Mouse (Mus musculus) adrenal gland, postnatal 25 days (tissue): Measurements from ENCODE around the gene Itih3. TPM values are rescaled to one million over a fixed set of nuclear protein-coding genes. Genes with fewer than 3 reads are reported as not detected.

Experiments
- DNase-seq: peaks from one replicate; pipeline ENCODE4 v3.0.0; 2021; ENCODE audit warnings: mixed read lengths
- total RNA-seq: library from RNA; stranded (reverse); gene quantifications from 2 replicates; pipeline ENCODE4 v1.2.3, GENCODE M21; 2021

Gene Itih3
- total RNA-seq, 1 experiment from 2014 or later = 0.30 TPM

- no peak for DNase-seq
Measured at GRCm38 (mm10) chr14:30902628-30903027, 20.9 kb downstream of the Itih3 start.

DNA sequence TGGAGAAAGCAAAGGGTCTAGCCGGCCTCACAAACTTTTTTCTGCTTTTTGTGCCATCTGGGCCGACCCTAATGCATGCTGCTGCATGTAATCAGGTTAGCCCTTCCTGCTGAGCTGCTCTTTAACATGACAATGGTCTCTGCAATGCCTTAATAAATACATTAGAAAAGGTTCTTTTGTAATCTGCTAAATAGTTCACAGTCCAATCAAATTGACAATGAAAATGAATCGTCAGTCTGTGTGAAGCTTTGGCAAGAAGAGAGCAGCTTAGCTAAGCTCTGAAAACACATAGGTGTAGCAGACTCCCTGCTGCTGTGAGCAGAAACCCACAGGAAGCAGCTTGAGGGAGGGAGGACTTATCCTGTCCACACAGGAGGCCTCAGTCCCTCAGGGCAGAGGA, 23.6 kb downstream of the Itih3 start:
- DNase-seq = no peak

DNA sequence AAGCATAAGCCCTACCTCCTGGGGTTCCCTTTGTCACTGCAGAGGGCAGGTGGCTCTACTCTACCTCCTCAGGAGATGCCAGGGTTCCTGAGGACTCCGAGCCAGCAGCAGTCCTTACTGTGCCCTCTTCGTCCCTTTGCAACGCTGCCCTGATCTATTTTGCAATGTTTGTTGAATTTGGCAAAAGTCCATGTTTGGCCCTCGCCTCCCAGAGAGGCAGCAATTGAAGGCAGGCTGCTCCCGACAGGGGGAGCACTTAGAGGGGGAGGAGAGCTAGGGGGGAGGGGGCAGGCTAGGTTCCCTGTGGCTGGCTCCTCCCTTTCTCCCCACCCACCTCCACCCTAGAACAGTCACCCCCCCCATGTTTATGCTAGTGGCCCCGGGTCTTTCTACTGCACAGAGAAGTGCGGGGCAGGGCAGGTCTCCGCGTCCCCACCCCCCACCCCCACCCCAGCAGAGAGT, 35.3 kb downstream of the Itih3 start:
- DNase-seq = peak; percentile 46

DNA sequence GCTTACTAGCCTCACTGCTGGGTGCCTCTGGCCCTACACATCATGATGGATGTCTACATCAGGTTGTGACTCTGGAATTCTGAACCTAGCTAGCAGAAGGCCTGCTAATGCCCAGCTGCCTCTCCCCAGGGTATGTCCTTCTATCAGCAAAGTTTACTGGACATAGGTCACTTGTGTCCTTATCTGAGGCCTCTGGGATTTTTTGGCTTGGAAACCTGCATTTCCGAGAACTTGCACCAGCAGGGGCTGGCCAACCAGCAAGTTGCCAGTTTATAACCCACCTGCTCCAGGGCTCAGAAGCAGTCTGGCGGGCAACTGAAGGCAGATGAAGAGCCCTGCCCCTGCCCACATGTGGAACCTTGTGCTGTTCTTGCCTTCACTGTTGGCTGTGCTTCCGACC, 37.4 kb downstream of the Itih3 start, which contains the start of gene Itih4:
Gene Itih4 (plus strand): TSS at position 273 of the 400 bp plus-strand sequence.
- DNase-seq = no peak

- no peak for DNase-seq
Measured at GRCm38 (mm10) chr14:30885298-30885697, 38.3 kb downstream of the Itih3 start.

- no peak for DNase-seq
Measured at GRCm38 (mm10) chr14:30881718-30882108, 41.8 kb downstream of the Itih3 start.

DNA sequence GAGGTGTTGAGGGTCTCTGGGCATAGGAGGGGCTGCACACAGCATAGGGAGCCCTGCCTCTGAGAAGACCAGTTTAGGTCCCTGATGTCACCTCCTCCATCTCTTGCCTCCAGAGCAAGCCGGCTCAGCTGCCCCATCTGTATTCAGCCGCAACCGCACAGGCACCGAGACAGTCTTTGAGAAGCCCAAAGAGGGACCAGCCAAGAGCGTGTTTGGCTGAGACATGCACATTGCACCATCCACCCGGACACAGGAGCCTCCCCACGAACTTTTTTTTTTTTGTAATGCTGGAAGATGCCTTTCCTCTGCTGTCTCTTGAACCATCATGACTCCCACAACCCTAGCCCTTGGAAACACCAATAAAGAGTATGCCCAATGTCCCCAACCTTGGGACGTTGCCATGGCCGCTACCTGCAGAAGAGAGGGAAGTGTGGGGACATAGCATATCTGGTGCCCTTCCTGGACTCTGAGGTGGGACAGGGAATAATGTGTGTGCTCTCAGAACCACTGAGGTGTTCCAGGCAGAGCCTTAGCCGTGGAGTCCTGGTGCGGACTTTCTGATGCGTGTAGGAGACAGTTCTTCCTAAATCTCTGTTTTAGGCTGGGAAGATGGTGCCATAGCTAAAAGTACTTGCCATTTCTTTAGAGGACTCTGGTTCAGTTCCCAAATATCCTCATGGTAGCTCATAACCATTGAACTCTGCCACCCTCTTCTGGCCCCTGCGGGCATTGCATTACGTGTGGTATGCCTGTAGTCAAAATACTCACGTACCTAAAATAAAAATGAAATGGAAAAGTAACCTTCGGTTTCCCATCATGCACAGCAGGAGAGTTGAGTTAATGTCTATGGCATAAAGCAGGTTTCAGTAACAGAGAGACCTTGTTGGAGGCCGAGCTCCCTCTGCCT, 42.5 kb downstream of the Itih3 start:
- DNase-seq = peak; percentile 62

- DNase-seq = no peak
Measured at GRCm38 (mm10) chr14:30880251-30880650, 43.3 kb downstream of the Itih3 start.

- no peak for DNase-seq
Measured at GRCm38 (mm10) chr14:30879794-30880193, 43.8 kb downstream of the Itih3 start.

DNA sequence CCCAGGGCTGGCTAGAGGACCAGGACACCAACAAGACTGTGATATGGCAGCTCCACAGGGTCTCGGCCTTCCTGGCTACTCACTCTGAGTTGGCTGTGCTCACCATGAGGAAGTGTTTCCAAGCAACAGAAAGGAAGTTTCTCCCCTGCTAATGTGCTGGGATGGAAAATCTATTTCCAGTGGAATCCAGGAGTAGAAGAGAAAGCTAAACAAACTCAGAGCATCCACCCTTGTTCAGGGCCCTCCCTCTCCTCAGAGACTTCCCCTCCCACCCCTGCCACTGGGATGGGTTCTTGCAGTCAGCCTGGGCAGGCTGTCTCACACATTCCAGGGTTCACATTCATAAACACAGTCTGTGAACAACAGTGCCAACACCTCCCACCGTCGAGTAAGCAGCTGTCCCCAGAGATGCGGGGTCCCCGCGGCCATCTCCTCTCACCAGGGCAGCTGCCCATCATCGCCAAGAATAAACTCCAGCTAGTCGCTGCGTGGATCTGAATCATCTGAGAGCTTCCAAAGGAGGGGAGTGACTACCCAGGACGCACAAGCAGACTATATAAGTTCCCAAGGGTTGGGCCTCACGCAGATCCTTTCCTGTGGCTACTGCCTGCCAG, 44.5 kb downstream of the Itih3 start, which contains the start of gene Mustn1:
Gene Mustn1 (plus strand): TSS at position 243 of the 614 bp plus-strand sequence.
- DNase-seq = no peak

GRCm38 (mm10) chr14:30877827-30878226, 45.7 kb downstream of the Itih3 start:
- DNase-seq = no peak

- DNase-seq = no peak
Measured at GRCm38 (mm10) chr14:30876451-30876850, 47.1 kb downstream of the Itih3 start.

DNA sequence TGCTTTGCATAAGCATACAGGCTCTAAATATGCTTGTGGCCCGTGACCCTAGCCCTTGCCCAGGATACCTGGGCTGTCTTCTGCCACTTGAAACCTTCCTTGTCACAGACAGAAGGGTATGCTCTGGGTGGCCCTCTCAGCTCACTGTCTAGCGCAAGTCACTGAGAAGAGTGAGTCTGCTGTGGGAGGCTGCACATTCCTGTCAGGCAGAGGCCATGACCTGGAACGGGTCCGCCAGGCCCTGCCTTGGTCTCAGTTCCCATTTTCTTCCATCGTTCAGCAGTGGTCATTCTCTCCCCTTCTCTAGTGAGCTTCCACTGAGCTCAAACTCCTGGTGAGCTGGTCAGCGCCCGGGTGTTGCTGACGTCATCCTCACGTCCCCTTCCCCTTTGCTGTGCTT, 47.6 kb downstream of the Itih3 start:
- no peak for DNase-seq

GRCm38 (mm10) chr14:30875130-30875865, 48.3 kb downstream of the Itih3 start:
- no peak for DNase-seq

DNA sequence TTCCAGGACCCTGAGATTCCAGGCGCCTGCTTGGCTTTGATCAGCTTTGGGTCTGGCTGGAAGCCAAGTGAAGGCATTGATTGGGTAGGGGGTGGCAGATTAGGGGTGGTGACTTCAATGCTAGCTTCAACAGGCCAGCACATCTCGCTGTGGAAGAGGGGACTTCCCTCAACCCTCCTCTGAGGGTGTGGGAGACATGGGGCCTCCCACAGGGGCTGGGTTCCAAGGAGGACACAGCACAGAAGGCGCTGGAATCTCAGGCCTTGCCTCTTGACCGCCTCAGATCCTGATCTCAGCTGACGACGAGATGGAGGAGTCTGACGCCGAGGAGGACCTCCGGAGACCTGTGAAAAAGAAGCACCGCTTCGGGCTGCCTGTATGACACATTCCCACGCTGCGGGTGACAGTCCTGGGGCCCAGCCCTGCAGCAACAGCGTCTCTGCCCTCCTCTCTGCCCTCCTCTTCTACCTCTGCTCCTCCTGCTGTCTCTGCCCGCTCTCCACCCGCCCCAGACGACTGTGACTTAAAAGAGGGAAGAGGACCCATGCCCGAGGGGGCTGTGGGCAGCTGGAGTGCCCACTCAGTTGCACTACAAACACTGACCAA, 49.4 kb downstream of the Itih3 start:
- no peak for DNase-seq

DNA sequence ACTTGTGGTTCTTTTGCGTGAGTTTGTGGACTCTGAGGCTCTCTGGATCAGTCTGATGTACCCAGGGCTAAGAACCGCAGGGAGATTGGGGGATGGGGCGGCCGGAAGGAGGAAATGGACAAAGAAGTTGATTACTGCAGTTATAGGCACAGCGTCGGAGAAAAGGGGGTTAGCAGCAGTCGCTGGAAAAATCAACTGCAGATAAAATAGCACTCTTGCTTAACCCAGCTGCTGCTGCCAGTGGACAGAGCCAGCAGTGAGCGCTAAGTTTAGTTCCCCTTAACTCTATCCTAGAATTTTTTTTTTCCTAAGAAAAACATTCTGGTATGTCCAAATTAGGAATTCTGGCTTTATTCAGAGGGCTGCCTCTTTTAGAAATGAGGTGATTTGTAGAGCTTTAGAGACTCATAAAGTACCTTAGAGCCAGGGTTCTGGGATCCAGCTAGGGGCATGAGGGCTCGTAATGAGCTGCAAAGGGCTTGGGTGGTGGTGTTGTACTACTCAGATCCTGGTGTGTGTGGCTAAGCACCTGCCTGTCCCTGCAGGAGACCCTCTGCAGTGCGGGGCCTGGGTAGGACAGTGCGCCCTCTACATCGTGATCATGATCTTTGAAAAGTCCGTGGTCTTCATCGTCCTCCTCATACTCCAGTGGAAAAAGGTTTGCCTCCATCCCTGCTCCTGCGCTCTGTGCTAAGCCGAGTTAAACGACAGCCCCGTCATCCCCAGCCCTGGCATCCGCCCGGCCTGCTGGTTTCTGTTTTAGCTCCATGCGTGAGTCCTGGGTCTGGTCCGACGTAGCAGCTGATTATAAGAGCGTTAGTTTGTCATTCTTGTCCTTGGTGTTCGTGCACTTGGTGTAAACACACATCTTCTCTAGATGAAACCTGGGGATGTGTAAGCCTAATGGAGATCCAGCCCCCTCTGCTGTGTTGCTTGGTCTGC, 53.1 kb downstream of the Itih3 start:
- no peak for DNase-seq

GRCm38 (mm10) chr14:30869391-30869801, 54.2 kb downstream of the Itih3 start:
- DNase-seq = no peak

DNA sequence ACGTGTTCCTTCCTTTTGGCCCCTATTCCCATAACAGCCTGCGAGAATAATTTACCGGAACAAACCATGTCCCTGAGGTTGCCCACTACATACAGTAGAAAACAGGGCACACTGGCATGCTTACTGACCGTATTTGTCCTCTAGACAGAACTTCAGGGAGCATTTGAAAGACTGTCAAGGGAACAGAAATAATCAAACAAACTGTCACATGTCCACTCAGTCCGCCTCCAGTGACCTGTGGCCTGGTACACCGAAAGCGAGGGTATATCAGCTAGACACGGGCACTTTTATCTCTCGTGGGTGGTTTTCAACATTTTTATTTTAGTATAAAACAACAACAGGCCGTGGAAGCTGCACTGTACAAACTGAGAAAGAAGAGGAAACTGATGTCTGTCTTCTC, 54.7 kb downstream of the Itih3 start:
- DNase-seq = no peak

- peak; percentile 69 for DNase-seq
Measured at GRCm38 (mm10) chr14:30867042-30867441, 56.5 kb downstream of the Itih3 start.

DNA sequence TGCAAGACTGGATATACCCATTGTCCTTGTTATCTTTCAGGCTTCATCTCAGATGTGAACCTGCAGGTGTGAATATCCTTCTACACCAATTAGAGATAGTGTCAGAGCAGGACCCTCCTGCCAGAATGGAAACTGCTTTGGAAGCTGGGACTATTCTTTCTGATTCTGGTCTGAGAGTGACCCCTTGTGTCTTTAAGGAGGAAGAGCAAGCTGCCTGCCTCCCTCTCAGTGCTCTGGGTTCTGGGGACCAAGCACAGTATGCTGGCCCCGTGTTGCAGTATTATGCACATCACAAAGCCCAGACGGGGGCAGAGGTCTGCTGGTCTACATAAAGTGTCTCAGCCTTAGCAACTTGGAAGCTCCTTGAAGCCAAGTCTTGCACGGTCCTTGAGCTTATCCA, 58.2 kb downstream of the Itih3 start:
- DNase-seq = no peak

DNA sequence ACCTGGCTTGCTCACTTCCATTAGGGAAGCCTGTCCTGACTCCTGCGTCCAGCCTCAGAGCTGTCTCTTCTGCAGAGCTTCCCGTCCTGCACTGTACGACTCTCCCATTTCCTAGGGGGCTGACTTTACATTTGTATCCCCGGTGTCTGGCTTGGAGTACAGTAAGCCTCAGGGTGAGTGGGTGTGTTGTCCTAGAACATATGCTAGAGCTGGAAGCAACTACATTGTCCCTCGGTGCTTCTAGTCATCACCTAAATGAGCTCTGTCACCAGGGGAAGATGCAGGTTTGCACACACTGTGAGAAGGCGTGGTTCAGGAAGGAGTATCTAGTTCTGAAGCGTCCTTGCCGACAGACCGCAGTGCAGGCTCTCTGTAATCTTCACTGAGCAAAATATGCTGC, 61.2 kb downstream of the Itih3 start:
- no peak for DNase-seq
